Mouse (Mus musculus) heart, embryonic 16.5 days (tissue): ENCODE measurements around the gene Gm49388. TPM values are rescaled to one million over a fixed set of nuclear protein-coding genes. Genes with fewer than 3 reads are reported as not detected.
A peak's percentile ranks its signal among the peaks of the same experiment; 100 is the strongest.
"Not testable (repeated sequence)": the region's sequence is repeated elsewhere in the genome, so short reads cannot be mapped to it uniquely, and the experiment has no call there.

Experiments used
- ATAC-seq: fragments of 200-750 bp; cut with Nextera tagmentation; replicated peaks from 2 replicates; pipeline ENCODE4 v1.8.0; 2017; ENCODE audit warnings: moderate number of reproducible peaks; ENCODE audit not compliant: insufficient read depth, low FRiP score; ENCODE audit errors: extremely low read depth
- H3K27ac ChIP-seq: fragments of 300-500 bp; sonication (generic); 2 replicates; pipeline ENCODE4 v1.5.1; 2014; ENCODE audit warnings: mild to moderate bottlenecking, low read length, control low read depth, moderate library complexity
- H3K27me3 ChIP-seq: fragments of 300-500 bp; sonication (generic); 2 replicates; pipeline ENCODE4 v1.6.1; 2014; ENCODE audit warnings: low read length, mixed read lengths; ENCODE audit not compliant: control insufficient read depth, insufficient read depth
- H3K36me3 ChIP-seq: fragments of 300-500 bp; sonication (generic); 2 replicates; pipeline ENCODE4 v1.6.1; 2014; ENCODE audit not compliant: control insufficient read depth, insufficient read depth
- H3K4me1 ChIP-seq: fragments of 300-500 bp; sonication (generic); 2 replicates; pipeline ENCODE4 v1.6.1; 2014; ENCODE audit warnings: low read length, mixed read lengths; ENCODE audit not compliant: control insufficient read depth, insufficient read depth
- H3K4me2 ChIP-seq: fragments of 300-500 bp; sonication (generic); 2 replicates; pipeline ENCODE4 v1.6.1; 2014; ENCODE audit warnings: low read depth, mild to moderate bottlenecking, control low read depth, low read length
- H3K4me3 ChIP-seq: fragments of 300-500 bp; sonication (generic); 2 replicates; pipeline ENCODE4 v1.5.1; 2014; ENCODE audit warnings: mild to moderate bottlenecking, control low read depth, low read length
- H3K9ac ChIP-seq: fragments of 300-500 bp; sonication (generic); 2 replicates; pipeline ENCODE4 v1.6.1; 2014; ENCODE audit warnings: low read length, control low read depth
- H3K9me3 ChIP-seq: fragments of 300-500 bp; sonication (generic); replicated peaks from 2 replicates; pipeline ENCODE4 v1.6.1; 2016; ENCODE audit warnings: low read length; ENCODE audit not compliant: control insufficient read depth
- WGBS: fragments of 180-500 bp; shearing (Covaris S2); extraction: QIAGEN DNeasy Blood & Tissue Kit; methylation state at CpG from one replicate; pipeline ENCODE4 v1.1.7; 2014; 5-methylcytosine and 5-hydroxymethylcytosine counted together
- polyA plus RNA-seq: library from polyadenylated mRNA; unstranded; fragments of >200 nt; fragmentation: Nextera tagmentation; extraction: Ambion mirVana; gene quantifications from 2 replicates; pipeline ENCODE4 v1.2.1, GENCODE M21; 2015

The Gm49388 gene
- polyA plus RNA-seq, 1 experiment from 2014 or later, result not detected

DNA sequence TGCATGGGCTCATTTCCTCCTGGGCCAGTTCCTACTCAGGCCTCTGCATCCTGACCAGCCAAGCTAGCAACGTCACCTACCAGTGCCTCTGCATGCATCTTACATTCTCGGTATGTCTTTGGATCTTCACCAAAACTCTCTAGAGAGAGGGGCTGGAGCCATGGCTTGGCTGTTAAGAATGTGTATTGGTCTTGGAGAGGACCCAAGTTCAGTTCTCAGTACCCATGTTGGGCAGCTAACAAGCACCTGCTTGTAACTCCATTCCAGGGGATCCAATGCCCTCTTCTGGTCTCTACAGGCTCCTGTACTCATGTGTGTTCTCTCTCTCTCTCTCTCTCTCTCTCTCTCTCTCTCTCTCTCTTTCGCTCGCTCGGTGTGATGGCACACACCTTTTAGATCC, 32.4 kb downstream of the Gm49388 start:
- ATAC-seq, result no peak
- Histone ChIP-seq H3K27ac (no peak overlapping the region), H3K27me3 (no peaks in the 10 kb centered on the region), H3K4me1 (peaks cover 18% of the 10 kb centered on the region), H3K4me2 (no peak overlapping the region), H3K36me3 (no peaks in the 10 kb centered on the region), H3K9ac (no peak overlapping the region), H3K4me3 (no peak overlapping the region), H3K9me3 (no peaks in the 10 kb centered on the region)
- WGBS, result 83% methylated on average over 5 of the region's 5 CpGs

DNA sequence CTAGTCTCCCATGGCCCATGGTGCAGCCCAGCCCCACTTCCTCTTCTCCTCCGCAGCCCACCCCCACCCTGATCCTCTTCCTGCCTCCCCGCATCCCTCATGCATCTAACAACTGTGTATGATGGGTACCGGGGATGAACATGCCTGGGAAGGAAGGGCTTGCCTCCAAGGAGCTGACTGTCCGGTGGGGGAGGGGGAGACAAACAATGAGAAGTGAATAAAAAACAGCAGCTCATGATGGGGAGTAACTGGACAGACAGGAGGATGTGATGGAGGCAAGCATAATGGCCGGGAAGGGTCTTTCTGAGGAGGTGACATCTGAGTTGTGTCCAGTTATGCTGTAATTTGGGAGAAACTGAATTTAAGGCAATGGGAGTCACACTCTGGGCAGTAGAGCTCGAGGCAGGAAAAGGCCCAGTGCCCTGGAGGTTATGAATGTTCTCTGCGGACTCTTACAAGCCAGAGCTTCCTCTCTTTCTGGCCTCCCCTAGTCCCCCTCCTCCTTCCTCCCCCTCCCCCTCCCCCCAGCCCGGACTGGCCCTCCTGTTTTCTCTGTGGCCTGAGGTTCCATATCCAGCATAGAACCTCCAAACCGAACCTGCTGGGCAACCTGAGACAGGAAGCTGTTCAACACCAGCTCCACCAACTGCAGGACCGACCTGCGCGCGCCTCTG, 35.6 kb downstream of the Gm49388 start:
- no peak overlapping the region for H3K4me2 ChIP-seq
- no peaks in the 10 kb centered on the region for H3K36me3 ChIP-seq
- WGBS, result 61% methylated on average over 13 of the region's 13 CpGs
- no peak for ATAC-seq
- H3K9me3 ChIP-seq, result no peaks in the 10 kb centered on the region
- no peaks in the 10 kb centered on the region; the same call in 1 of the 2 replicates for H3K27me3 ChIP-seq
- H3K9ac ChIP-seq, result no peak overlapping the region
- peak overlapping the region; percentile 56 for H3K27ac ChIP-seq
- peaks cover 7% of the 10 kb centered on the region for H3K4me1 ChIP-seq
- H3K4me3 ChIP-seq, result no peak overlapping the region

DNA sequence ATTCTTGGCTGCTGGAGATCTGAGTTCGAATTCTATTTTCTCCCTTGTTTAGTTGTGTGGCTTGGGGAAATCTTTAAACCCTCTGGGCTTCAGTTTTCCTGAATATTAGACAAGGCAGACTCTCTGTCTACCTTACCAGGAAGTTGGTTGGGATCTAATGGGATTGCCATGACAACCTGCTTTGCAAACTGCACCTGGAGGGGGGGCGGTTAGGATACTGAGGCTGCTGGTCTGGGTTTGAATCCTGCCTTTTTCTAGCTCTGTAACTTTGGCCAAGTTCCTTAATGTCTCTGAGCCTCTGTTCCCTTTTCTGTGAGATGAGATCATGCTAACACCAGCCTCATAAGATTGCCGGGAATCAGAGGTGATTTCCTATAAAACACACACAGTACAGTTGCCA, 37.1 kb downstream of the Gm49388 start:
- H3K27me3 ChIP-seq, result no peaks in the 10 kb centered on the region; the same call in 1 of the 2 replicates
- no peak for ATAC-seq
- H3K36me3 ChIP-seq, result no peaks in the 10 kb centered on the region
- H3K4me1 ChIP-seq, result 0 out of 2 replicates have a peak, but pooled peaks cover 3% of the 10 kb centered on the region
- H3K27ac ChIP-seq, result no peak overlapping the region
- H3K4me2 ChIP-seq, result no peak overlapping the region
- H3K4me3 ChIP-seq, result no peak overlapping the region
- WGBS, result 73% methylated on average over 3 of the region's 3 CpGs
- H3K9me3 ChIP-seq, result no peaks in the 10 kb centered on the region
- no peak overlapping the region for H3K9ac ChIP-seq

DNA sequence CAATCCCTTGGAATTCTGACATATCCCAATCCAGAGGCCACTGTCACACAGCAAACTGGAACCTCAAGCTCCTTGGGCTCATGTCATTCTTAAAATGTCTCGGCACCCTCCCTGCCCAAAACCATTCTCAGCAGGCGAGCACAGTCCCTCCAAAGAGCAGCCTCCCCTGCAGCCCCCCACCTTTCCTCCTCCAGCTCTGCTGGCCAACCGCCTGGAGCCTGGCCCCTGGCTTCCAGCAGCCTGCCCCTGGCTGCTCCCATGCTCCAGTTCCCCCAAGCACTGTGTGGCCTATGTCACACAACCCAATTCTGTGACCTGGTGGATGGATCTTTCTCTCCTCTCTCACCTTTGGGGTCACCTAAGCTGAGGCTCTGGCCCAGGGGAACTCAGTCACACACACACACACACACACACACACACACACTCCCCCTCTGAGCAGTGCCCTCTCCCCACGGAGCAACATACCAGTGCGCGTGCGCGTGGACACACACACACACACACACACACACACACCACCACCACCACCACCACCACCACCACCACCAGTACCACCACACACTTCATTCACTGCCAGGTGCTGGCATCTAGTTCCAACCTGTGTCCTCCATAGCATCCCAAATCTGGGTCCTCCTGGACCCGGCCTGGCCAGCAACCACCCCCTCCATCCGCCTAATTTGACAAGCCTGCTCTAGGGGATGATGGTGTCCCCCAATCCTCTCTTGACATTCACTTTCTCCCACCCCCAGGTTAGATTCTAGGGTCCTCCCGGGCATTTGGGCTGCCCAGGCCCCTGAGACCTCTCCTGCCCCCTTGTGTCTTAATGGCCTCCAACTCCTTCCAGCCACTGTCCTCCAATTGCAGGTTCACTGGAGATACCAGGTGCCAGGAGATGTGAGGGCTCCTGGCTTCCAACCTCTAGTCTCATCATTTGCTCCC, 38.1 kb downstream of the Gm49388 start:
- Histone ChIP-seq H3K27me3 (no peaks in the 10 kb centered on the region; the same call in 1 of the 2 replicates), H3K4me3 (peak overlapping the region; percentile 47), H3K36me3 (no peaks in the 10 kb centered on the region), H3K4me2 (peak overlapping the region; percentile 59), H3K9ac (peak overlapping the region; percentile 62), H3K4me1 (0 out of 2 replicates have a peak, but pooled peaks cover 3% of the 10 kb centered on the region), H3K9me3 (no peaks in the 10 kb centered on the region), H3K27ac (no peak overlapping the region)
- 0 out of 2 replicates have a peak, but pooled peaks have one; percentile 8 for ATAC-seq
- 62% methylated on average over 8 of the region's 11 CpGs for WGBS

DNA sequence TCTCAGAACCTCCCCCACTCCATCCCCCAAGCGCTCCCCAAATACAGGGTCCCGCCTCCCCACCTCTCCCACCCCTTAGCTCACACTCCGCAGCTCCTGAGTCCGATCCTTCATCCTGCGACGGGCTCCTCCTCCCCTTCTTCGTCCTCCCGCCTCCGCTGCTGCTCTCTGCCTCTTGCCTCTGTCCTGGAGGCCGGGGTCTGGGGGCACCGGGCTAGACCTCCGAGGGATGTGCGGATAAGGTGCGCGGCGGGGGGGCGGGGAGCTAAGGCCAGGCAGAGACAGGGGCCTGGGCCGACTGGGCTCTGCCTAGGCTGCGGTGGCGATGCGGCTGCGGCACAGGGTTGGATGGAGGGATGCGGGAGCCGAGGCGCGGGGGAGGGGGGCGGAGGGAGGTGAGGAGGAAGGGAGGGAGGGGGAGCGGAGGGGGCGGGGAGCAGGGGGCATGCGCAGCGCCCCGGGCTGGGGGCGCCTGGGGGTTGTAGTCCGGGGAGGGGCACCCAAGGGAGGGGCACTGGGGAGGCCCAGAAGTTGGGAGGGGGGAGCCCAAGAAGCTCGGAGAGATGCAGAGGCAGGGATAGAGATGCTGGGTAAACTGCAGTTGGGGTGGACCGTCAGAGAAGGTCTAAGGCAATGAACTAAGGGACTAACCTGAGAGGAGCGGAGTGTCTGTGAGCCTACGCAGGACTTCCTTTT, 38.9 kb downstream of the Gm49388 start, which contains the start of the genes Stx4a and Stx1b:
Gene Stx4a (plus strand): TSS at position 119 of the 696 bp plus-strand sequence.
Gene Stx1b (minus strand): TSS at position 374 of the 696 bp plus-strand sequence.
- Histone ChIP-seq H3K9ac (peak within 1 kb of the TSS; percentile 62), H3K4me3 (peak within 1 kb of the TSS; percentile 47), H3K27me3 (no peaks in the 10 kb centered on the region; the same call in 1 of the 2 replicates), H3K36me3 (no peaks in the 10 kb centered on the region), H3K27ac (no peak within 1 kb of the TSS), H3K4me1 (0 out of 2 replicates have a peak, but pooled peaks cover 3% of the 10 kb centered on the region), H3K9me3 (no peaks in the 10 kb centered on the region), H3K4me2 (peak within 1 kb of the TSS; percentile 59)
- WGBS, result 11% methylated on average over 27 of the region's 38 CpGs
- no peak for ATAC-seq

DNA sequence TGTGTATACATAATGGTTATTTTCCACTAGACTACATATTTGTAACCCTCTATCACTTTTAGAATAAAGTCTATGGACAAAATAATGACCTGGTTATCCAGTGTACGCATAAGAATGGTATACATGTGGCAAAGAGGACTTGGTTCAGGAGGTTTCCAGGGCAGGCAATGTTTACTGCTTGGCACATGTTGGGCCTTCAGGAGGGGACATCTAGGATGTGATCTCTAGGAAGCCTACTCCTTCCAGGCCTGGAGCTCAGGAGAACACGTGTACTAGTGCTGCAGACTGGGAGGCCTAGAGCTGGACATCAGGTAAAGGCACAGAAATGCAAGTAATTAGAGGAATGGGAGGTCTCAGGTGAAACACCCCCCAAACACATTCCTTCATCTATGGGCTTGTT, 50.1 kb downstream of the Gm49388 start:
- ATAC-seq, result no peak
- Histone ChIP-seq H3K4me3 (no peak overlapping the region), H3K36me3 (no peaks in the 10 kb centered on the region), H3K4me2 (no peak overlapping the region), H3K27me3 (no peaks in the 10 kb centered on the region), H3K27ac (no peak overlapping the region), H3K4me1 (no peaks in the 10 kb centered on the region), H3K9me3 (no peaks in the 10 kb centered on the region), H3K9ac (no peak overlapping the region)
- WGBS, result 82% methylated on average over 2 of the region's 2 CpGs

DNA sequence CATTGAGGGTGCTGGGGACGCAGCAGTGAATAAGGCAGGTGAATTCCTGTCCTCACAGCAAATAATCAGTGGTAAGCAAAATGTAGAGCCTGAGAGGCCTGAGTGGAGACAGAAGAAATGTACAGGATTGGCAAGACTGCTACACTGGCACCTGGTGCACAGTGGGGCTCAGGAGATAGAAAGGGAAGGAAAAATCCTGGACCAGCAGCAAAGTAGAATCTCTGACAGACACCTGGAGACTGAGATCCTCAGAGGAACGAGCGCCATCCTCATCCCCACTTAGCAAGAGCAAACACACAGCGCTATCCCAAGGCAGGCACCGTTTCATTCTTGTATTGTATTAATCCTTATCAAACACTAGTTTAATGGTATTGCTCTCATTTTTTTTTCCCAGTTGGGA, 52.1 kb downstream of the Gm49388 start:
- 88% methylated on average over 5 of the region's 5 CpGs for WGBS
- ATAC-seq, result no peak
- H3K4me2 ChIP-seq, result no peak overlapping the region
- no peak overlapping the region for H3K4me3 ChIP-seq
- no peak overlapping the region for H3K9ac ChIP-seq
- H3K27me3 ChIP-seq, result no peaks in the 10 kb centered on the region
- no peaks in the 10 kb centered on the region for H3K36me3 ChIP-seq
- H3K9me3 ChIP-seq, result no peaks in the 10 kb centered on the region
- peaks cover under 1% of the 10 kb centered on the region for H3K4me1 ChIP-seq
- no peak overlapping the region for H3K27ac ChIP-seq

DNA sequence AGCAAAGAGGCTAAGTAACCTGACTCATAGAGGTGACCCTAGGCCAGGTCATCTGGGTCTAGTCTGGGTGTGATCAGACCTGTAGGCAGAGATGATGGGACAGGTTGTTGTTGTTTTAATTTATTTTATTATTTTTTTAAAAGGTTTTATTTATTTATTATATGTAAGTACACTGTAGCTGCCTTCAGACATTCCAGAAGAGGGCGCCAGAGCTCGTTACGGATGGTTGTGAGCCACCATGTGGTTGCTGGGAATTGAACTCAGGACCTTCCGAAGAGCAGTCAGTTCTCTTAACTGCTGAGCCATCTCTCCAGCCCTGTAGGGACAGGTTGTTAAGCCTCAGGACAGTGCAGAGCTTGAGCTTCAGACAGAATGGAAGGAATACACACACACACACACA, 52.5 kb downstream of the Gm49388 start:
- H3K4me1 ChIP-seq, H3K36me3 ChIP-seq, H3K4me2 ChIP-seq, H3K9me3 ChIP-seq, ATAC-seq, H3K27ac ChIP-seq, H3K27me3 ChIP-seq, H3K9ac ChIP-seq, H3K4me3 ChIP-seq: not testable (repeated sequence)
- WGBS, result 76% methylated on average over 4 of the region's 4 CpGs
